Mouse (Mus musculus): ENCODE data around the gene Cda. TPM values are rescaled to one million over a fixed set of nuclear protein-coding genes. Genes with fewer than 3 reads are reported as not detected.
"Not testable (repeated sequence)": the region's sequence is repeated elsewhere in the genome, so short reads cannot be mapped to it uniquely, and the experiment has no call there.

The Cda gene
- polyA plus RNA-seq, 1 experiment from 2014 or later: 4.9 TPM

DNA sequence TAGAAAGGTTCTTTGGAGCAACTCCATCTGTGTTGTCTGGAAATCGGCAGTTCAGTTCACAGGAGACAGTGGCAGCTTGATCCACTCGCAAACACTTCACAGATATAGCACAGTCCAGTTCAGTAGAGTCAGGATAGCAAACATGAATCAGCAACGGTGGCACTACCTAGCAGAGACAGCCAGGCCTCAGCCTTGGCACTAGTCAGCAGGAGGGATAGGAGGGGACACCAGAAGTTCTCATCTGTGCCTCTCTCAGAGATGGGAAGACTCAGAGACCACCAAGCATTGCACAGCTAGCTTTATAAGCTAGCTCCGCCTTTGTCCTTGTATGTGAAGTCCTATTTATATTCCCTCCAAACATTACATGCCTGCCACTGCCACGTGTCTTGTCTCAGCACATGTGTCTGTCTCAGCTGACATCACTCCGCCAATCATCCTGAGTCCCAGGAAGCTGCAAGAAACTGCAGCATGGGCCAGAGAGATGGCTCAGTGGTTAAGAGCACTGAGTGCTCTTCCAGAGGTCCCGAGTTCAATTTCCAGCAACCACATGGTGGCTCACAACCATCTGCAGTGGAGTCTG lies 39.8 kb downstream of the Cda start:
- H3K4me2 ChIP-seq (replicated peaks): peak overlapping the region; percentile 55
- H3K4me3 ChIP-seq: peak overlapping the region; percentile 1; the same call in 1 of the 2 replicates
- H3K9ac ChIP-seq: no peak overlapping the region
- no peaks in the 10 kb centered on the region for H3K36me3 ChIP-seq
- no peaks in the 10 kb centered on the region for H3K9me3 ChIP-seq
- no peak overlapping the region for H3K27ac ChIP-seq
- 72% methylated on average over 7 of the region's 7 CpGs for WGBS
- 0 out of 2 replicates have a peak, but pooled peaks cover 4% of the 10 kb centered on the region for H3K27me3 ChIP-seq (replicated peaks)
- no peak for ATAC-seq (ENCODE audit: low FRiP score, low read depth)
- peaks cover 14% of the 10 kb centered on the region; the same call in 1 of the 2 replicates for H3K4me1 ChIP-seq

DNA sequence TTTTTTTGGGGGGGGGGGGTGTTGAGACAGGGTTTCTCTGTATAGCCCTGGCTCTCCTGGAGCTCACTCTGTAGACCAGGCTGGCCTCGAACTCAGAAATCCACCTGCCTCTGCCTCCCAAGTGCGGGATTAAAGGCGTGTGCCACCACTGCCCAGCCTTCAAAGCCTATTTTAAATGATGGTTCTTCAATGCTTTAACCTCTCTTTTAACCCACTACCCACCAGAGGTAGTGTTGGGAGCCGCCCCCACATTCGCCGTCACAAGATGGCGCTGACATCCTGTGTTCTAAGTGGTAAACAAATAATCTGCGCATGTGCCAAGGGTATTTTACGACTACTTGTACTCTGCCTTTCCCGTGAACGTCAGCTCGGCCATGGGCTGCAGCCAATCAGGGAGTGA lies 40.6 kb downstream of the Cda start:
- H3K4me1 ChIP-seq: peaks cover 14% of the 10 kb centered on the region; the same call in 1 of the 2 replicates
- not testable (repeated sequence) for H3K36me3 ChIP-seq; H3K9ac ChIP-seq; H3K4me3 ChIP-seq; ATAC-seq (ENCODE audit: low FRiP score, low read depth); H3K27ac ChIP-seq; H3K27me3 ChIP-seq (replicated peaks); H3K9me3 ChIP-seq; H3K4me2 ChIP-seq (replicated peaks)
- 67% methylated on average over 8 of the region's 12 CpGs for WGBS

DNA sequence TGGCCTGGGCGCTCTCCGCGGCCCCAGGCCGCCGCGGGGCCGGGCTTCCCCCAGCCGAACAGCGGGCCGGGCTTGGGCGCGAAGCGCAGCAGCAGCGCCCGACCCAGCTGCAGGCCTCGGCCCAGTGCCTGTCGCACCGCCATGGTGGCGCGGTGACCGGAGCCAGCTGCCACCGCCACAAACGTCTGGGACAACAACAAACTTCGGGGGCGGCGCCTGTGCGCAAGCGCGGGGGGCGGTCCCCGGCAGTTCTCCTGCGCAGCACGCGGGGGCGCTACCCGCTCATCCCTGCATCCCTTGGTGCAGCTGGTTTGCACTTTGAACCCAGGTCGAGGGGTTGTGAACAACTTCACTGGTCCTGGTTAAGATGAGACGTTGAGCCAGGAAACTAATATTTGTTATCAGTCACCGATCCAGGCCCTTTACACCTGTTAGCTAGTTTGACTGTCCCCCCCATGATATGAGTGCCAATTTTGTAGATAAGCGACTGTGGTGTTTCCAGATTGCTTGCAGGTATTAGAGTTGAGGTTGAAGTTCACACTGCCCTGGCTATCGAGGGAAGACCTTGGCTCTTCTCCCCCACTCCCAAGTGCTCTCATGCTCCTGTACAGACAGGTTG lies 41.6 kb downstream of the Cda start, which contains the start of gene Pink1:
Pink1 (minus strand) TSS at position 231 of the 619 bp plus-strand sequence.
- WGBS: 4% methylated on average over 38 of the region's 41 CpGs

DNA sequence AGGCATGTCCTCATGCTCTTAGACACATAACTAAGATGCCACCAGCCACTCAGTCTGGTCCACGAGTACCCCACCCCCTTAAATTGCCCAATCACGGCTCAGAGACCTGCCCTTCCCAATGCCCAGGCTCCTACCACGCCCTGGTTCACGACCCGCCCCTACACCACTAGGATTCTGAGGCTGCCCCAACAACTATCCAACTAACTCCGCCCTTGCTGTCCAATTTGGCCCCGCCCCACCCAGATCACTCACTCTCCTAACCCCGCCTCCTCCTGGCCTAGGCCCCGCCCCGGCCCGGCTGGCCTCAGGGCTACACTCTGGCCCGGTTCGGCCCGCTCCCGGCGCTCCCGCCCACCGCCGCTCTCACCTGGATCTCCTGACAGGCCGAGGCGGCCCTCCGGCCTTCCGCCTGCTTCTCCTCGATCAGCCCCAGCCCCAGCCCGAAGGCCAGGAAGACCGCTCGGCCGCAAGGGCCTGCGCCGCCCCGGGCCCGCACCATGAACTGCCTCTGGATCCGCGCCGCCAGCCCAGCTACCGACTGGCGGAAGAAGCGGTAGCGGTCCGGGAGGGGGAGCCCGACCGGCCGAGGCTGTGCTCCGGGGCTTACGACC lies 42.2 kb downstream of the Cda start:
- WGBS: under 1% methylated on average over 45 of the region's 45 CpGs
- H3K4me1 ChIP-seq: peaks cover 14% of the 10 kb centered on the region; the same call in 1 of the 2 replicates

More for the DNA sequence above, 41.6 kb downstream of the Cda start, which contains the start of gene Pink1:
- peak; percentile 77 for ATAC-seq (ENCODE audit: low FRiP score, low read depth)
- Histone ChIP-seq H3K4me2 (replicated peaks) (peak within 1 kb of the TSS; percentile 79), H3K9ac (peak within 1 kb of the TSS; percentile 93), H3K27me3 (replicated peaks) (0 out of 2 replicates have a peak, but pooled peaks cover 4% of the 10 kb centered on the region), H3K4me3 (peak within 1 kb of the TSS; percentile 95), H3K9me3 (no peaks in the 10 kb centered on the region), H3K4me1 (peaks cover 14% of the 10 kb centered on the region; the same call in 1 of the 2 replicates), H3K36me3 (no peaks in the 10 kb centered on the region), H3K27ac (peak within 1 kb of the TSS; percentile 94)

DNA sequence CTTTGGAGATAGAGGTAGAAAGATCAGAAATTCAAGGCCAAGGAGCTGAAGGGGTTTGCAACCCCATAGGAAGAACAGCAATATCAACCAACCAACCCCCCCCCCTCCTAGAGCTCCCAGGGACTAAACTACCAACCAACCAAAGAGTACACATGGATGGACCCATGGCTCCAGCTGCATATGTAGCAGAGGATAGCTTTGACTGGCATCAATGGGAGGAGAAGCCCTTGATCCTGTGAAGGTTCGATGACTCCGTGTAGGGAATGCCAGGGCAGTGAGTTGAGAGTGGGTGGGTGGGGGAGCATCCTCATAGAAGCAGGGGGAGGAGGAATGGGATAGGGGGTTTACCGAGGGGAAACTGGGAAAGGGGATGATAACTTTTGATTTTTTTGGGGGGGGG lies 43.3 kb downstream of the Cda start:
- Histone ChIP-seq H3K36me3 (peaks cover 3% of the 10 kb centered on the region; the same call in 1 of the 2 replicates), H3K9ac (no peak overlapping the region), H3K27me3 (replicated peaks) (no peaks in the 10 kb centered on the region), H3K4me2 (replicated peaks) (no peak overlapping the region), H3K27ac (no peak overlapping the region), H3K4me3 (no peak overlapping the region), H3K9me3 (no peaks in the 10 kb centered on the region), H3K4me1 (peaks cover 14% of the 10 kb centered on the region; the same call in 1 of the 2 replicates)
- WGBS: 92% methylated on average over 3 of the region's 3 CpGs
- ATAC-seq (ENCODE audit: low FRiP score, low read depth): no peak

More for the DNA sequence above, 42.2 kb downstream of the Cda start:
- Histone ChIP-seq H3K4me3 (peak overlapping the region; percentile 95), H3K9me3 (no peaks in the 10 kb centered on the region), H3K36me3 (no peaks in the 10 kb centered on the region), H3K4me2 (replicated peaks) (peak overlapping the region; percentile 79), H3K27ac (peak overlapping the region; percentile 94), H3K27me3 (replicated peaks) (0 out of 2 replicates have a peak, but pooled peaks cover 4% of the 10 kb centered on the region), H3K9ac (peak overlapping the region; percentile 93)
- ATAC-seq (ENCODE audit: low FRiP score, low read depth): peak; percentile 89

DNA sequence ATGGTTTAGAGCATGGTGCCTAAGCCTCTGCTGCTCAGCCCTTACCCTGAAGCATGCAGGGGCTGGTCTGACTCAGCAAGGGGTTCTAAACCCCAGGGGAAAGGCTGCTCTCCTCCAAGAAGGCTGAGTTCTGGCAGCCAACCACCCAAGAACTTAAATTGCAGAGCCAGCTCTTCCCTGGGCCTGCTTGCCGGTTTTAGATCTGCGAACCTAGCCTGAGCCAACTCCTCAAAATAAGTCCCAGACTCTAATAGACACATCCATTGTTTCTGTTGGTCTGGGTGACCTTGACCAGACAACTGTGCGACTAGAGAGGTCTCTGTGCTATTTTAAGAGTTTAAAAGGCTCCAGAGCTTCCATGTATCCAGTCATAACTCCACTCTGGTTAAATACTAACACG lies 44.0 kb downstream of the Cda start:
- Histone ChIP-seq H3K9me3 (no peaks in the 10 kb centered on the region), H3K4me2 (replicated peaks) (no peak overlapping the region), H3K9ac (no peak overlapping the region), H3K27ac (no peak overlapping the region), H3K4me3 (no peak overlapping the region), H3K27me3 (replicated peaks) (no peaks in the 10 kb centered on the region), H3K4me1 (peaks cover 14% of the 10 kb centered on the region; the same call in 1 of the 2 replicates), H3K36me3 (peaks cover 3% of the 10 kb centered on the region; the same call in 1 of the 2 replicates)
- WGBS: 72% methylated on average over 4 of the region's 4 CpGs
- no peak for ATAC-seq (ENCODE audit: low FRiP score, low read depth)

DNA sequence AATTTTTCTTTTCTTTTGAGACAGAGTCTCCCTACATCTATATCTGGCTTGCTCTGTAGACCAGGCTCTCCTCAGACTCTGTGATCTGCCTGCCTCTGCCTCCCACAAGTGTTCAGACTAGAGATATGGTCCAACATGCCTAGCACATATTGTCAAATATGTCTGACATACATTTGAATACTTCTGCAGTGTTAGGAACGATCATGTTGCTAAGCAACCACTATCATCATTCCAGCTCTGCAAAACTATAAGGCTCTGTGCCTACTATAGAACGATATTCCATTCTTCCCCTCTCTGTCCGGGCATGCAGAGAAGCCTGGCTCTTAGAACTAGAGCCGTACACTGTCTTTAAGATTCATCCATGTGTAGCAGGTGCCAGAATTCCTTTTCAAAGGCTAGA lies 45.1 kb downstream of the Cda start:
- H3K4me2 ChIP-seq (replicated peaks): no peak overlapping the region
- no peaks in the 10 kb centered on the region for H3K9me3 ChIP-seq
- 30% methylated on average over 4 of the region's 4 CpGs for WGBS
- H3K27me3 ChIP-seq (replicated peaks): no peaks in the 10 kb centered on the region
- ATAC-seq (ENCODE audit: low FRiP score, low read depth): no peak
- no peak overlapping the region for H3K27ac ChIP-seq
- peaks cover 3% of the 10 kb centered on the region; the same call in 1 of the 2 replicates for H3K36me3 ChIP-seq
- H3K9ac ChIP-seq: no peak overlapping the region
- peaks cover 14% of the 10 kb centered on the region; the same call in 1 of the 2 replicates for H3K4me1 ChIP-seq
- H3K4me3 ChIP-seq: no peak overlapping the region

DNA sequence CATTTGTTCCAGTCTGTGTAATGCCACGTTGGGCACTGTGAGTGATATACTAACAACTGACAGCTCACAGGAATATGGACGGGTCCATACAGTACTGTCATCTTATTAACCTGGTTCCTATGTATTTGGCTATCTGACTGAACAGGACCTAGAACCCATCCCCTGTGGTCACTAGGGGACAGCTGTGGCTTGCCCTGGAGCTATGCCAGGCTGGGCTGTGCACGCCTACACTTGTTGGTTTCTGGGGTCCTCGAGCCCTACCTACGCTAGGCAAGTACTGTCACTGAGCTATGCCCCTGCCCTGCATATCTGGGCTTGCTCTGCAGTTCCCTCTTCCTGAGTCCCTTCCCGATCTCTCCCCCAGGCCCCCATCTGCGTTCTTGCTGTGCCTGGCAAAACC lies 46.3 kb downstream of the Cda start:
- no peak overlapping the region for H3K4me2 ChIP-seq (replicated peaks)
- no peak overlapping the region for H3K27ac ChIP-seq
- H3K4me3 ChIP-seq: no peak overlapping the region
- no peak overlapping the region for H3K9ac ChIP-seq
- H3K36me3 ChIP-seq: peaks cover 11% of the 10 kb centered on the region
- H3K4me1 ChIP-seq: peaks cover 13% of the 10 kb centered on the region; the same call in 1 of the 2 replicates
- 79% methylated on average over 7 of the region's 7 CpGs for WGBS
- no peak for ATAC-seq (ENCODE audit: low FRiP score, low read depth)
- H3K27me3 ChIP-seq (replicated peaks): no peaks in the 10 kb centered on the region
- H3K9me3 ChIP-seq: peaks cover 1% of the 10 kb centered on the region; the same call in 1 of the 2 replicates

DNA sequence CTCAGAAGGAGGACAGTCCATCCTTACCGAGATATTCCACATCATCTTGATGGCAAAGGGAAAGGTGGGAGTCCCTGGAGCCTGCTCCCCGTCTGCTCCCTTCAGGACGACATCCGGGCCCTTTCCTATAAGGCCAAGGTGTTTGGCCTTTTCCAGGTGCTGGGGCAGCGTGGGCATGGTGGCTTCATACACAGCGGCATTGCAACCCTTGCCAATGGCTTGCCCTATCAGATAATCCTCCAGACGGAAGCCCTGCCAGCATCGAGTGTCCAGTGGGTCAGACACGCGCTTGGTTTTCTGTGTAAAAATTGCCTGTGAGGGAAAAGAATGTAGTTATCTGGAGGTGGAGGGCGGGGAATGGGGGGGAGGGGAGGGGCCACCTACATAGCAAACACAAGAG lies 47.1 kb downstream of the Cda start:
- no peaks in the 10 kb centered on the region for H3K27me3 ChIP-seq (replicated peaks)

DNA sequence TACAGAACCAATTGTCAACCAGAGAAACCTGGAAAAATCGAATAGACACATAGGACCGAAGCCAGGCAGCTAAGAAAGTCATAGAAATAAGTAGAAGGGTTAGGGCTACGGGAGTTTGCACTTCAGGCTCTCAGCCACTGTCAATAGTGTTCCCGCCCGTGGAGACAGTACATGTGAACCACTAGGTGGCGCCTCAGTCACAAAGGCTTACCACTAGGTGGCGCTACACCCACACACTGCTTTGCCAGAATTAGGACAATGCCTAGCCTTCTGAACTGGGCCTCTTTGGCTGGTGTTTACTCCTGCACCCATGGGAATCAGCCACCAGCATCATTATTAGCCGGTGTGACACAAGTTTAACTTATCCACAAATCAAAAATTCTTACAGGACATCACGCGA lies 48.3 kb downstream of the Cda start:
- Histone ChIP-seq H3K36me3 (peaks cover 28% of the 10 kb centered on the region), H3K4me2 (replicated peaks) (no peak overlapping the region), H3K4me1 (peaks cover 7% of the 10 kb centered on the region; the same call in 1 of the 2 replicates), H3K27me3 (replicated peaks) (no peaks in the 10 kb centered on the region), H3K9me3 (peaks cover 3% of the 10 kb centered on the region; the same call in 1 of the 2 replicates), H3K9ac (no peak overlapping the region), H3K4me3 (no peak overlapping the region), H3K27ac (no peak overlapping the region)
- ATAC-seq (ENCODE audit: low FRiP score, low read depth): no peak
- 39% methylated on average over 10 of the region's 10 CpGs for WGBS

More for the DNA sequence above, 47.1 kb downstream of the Cda start:
- peaks cover 11% of the 10 kb centered on the region; the same call in 1 of the 2 replicates for H3K4me1 ChIP-seq
- no peak overlapping the region for H3K4me3 ChIP-seq
- H3K27ac ChIP-seq: no peak overlapping the region
- peaks cover 16% of the 10 kb centered on the region for H3K36me3 ChIP-seq
- H3K4me2 ChIP-seq (replicated peaks): no peak overlapping the region
- ATAC-seq (ENCODE audit: low FRiP score, low read depth): no peak
- WGBS: 91% methylated on average over 11 of the region's 11 CpGs
- no peak overlapping the region for H3K9ac ChIP-seq
- peaks cover 3% of the 10 kb centered on the region; the same call in 1 of the 2 replicates for H3K9me3 ChIP-seq

DNA sequence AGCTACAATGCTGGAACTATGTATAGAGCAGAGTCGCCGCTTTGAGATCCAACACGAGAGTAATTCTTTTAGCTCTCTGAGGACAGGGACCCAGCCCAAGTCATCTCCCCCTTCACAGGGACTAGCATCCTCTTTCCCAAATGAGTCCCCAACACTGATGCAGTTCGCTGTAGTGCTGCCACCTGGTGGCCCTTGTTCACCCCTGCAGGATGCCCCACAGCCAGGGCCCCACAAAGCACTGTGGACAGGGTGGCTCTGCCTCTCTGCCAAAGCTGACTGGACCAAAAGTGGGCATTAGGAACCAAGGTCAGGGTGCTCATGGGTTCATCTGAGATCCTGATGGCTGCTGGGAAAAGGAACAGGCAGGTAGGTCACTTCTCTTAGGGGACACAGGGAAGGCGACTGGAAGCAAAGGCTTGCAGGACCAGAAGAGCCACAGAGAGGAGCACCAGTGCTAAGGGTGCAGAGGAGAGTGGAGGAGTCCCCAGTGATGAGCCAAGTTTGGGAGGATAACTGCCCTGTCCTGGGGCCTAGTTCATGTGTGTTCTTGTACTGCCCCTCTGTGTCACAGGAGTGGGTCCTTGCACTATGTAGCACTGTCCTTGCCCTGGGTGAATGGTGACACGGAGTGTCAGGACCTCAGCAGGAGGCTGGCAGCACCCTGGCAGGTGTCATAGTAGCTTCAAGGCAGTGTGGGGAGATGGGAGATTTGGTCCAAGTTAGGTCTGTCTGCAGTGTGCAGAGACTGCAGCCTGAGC lies 49.1 kb downstream of the Cda start:
- ATAC-seq (ENCODE audit: low FRiP score, low read depth): no peak
- no peak overlapping the region for H3K4me3 ChIP-seq
- H3K9ac ChIP-seq: no peak overlapping the region
- no peak overlapping the region for H3K4me2 ChIP-seq (replicated peaks)
- WGBS: 55% methylated on average over 6 of the region's 6 CpGs
- peaks cover 3% of the 10 kb centered on the region; the same call in 1 of the 2 replicates for H3K4me1 ChIP-seq
- H3K27me3 ChIP-seq (replicated peaks): no peaks in the 10 kb centered on the region
- no peak overlapping the region for H3K27ac ChIP-seq
- peaks cover 36% of the 10 kb centered on the region for H3K36me3 ChIP-seq
- H3K9me3 ChIP-seq: peaks cover 3% of the 10 kb centered on the region; the same call in 1 of the 2 replicates
